Mouse (Mus musculus): ENCODE results near the gene Upk1b. TPM values are rescaled to one million over a fixed set of nuclear protein-coding genes. Genes with fewer than 3 reads are reported as not detected.

Upk1b gene
- polyA plus RNA-seq, 1 experiment from 2014 or later = 19.7 TPM

DNA sequence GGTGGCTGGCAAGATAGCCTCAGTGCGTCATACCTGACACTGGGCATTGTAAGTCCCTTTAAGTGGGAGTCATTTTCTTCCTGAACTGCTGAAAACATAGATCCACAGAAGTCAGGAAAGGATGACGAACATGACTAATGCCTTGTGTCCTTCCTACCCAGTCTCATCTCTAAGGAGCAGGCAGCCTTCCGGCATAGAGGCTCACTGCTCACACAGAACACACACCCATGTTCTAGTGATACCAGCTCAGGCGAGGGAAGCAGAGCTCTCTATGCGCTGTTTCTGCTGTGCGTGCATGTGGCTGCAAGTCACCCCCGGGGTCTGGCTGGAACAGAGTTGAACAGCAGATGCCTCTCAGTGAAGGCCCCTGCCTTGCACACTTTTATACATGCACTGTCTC, 14.8 kb downstream of the Upk1b start:
- Histone ChIP-seq H3K27me3 (ENCODE audit: control insufficient read depth, insufficient read depth, low read length) (no peaks in the 10 kb centered on the region), H3K9me3 (ENCODE audit: control insufficient read depth, low read depth, low read length) (no peaks in the 10 kb centered on the region), H3K27ac (ENCODE audit: low read length) (no peak overlapping the region), H3K9ac (replicated peaks; ENCODE audit: low read depth, low read length) (no peak overlapping the region), H3K4me2 (replicated peaks; ENCODE audit: low read depth, low read length) (no peak overlapping the region), H3K4me3 (ENCODE audit: low read depth, low read length) (no peak overlapping the region), H3K4me1 (ENCODE audit: control insufficient read depth, insufficient read depth, low read length) (no peaks in the 10 kb centered on the region), H3K36me3 (ENCODE audit: control insufficient read depth, insufficient read depth, low read length) (no peaks in the 10 kb centered on the region)
- 76% methylated on average over 7 of the region's 7 CpGs for WGBS
- no peak for ATAC-seq (ENCODE audit: insufficient number of reproducible peaks, insufficient read depth, low FRiP score, low read depth)

DNA sequence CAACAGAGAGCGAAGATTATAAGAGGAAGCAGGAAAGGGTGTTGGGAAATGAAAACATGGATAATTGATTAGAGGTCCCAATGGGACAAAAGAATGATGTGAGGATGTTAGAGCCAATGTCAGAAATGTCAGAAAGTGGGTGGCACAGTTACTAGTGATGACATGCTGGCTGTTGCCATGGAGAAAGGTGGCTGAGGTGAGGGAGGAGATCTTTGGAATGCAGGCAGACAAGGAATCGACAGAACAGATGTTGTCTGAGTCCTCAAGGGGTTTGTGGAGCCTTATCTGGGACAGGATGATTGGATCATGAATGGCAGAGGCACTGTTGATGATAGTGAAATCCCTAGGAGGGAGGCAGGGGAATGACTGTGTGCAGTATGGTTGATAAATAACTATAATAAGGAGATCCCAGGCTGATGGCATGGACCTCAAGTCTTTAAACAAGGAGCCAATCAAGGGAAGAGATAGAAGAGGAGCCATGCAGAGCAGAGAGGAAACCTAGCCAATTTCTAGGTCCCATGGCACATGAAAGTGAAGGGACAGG, 17.5 kb downstream of the Upk1b start:
- 47% methylated on average over 2 of the region's 2 CpGs for WGBS
- H3K4me3 ChIP-seq (ENCODE audit: low read depth, low read length) = no peak overlapping the region
- no peak overlapping the region for H3K4me2 ChIP-seq (replicated peaks; ENCODE audit: low read depth, low read length)
- H3K36me3 ChIP-seq (ENCODE audit: control insufficient read depth, insufficient read depth, low read length) = no peaks in the 10 kb centered on the region
- no peaks in the 10 kb centered on the region for H3K4me1 ChIP-seq (ENCODE audit: control insufficient read depth, insufficient read depth, low read length)
- H3K27ac ChIP-seq (ENCODE audit: low read length) = no peak overlapping the region
- ATAC-seq (ENCODE audit: insufficient number of reproducible peaks, insufficient read depth, low FRiP score, low read depth) = no peak
- no peaks in the 10 kb centered on the region for H3K27me3 ChIP-seq (ENCODE audit: control insufficient read depth, insufficient read depth, low read length)
- H3K9me3 ChIP-seq (ENCODE audit: control insufficient read depth, low read depth, low read length) = no peaks in the 10 kb centered on the region
- no peak overlapping the region for H3K9ac ChIP-seq (replicated peaks; ENCODE audit: low read depth, low read length)

DNA sequence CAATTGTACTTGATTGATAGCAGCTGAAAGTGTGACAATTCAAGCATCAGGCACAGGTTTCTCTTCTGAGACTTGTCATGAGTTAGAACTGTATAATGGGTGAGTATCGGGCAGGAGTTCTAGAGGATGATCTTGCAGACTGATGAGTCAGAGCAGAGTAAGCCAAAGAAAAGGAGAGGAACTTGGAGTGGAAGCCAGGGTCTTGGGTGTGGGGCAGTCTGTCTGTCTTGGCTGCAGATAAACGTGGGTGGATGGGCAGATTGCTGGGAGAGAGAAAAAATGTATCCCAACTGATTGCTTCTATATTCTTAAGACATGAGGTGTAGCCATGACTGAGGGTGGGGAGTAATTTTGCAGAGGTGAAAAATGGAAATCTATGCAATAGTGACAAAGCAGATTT, 18.2 kb downstream of the Upk1b start:
- no peak overlapping the region for H3K9ac ChIP-seq (replicated peaks; ENCODE audit: low read depth, low read length)
- no peaks in the 10 kb centered on the region for H3K36me3 ChIP-seq (ENCODE audit: control insufficient read depth, insufficient read depth, low read length)
- H3K4me2 ChIP-seq (replicated peaks; ENCODE audit: low read depth, low read length) = no peak overlapping the region
- no peak overlapping the region for H3K4me3 ChIP-seq (ENCODE audit: low read depth, low read length)
- no peaks in the 10 kb centered on the region for H3K9me3 ChIP-seq (ENCODE audit: control insufficient read depth, low read depth, low read length)
- H3K27me3 ChIP-seq (ENCODE audit: control insufficient read depth, insufficient read depth, low read length) = no peaks in the 10 kb centered on the region
- H3K27ac ChIP-seq (ENCODE audit: low read length) = no peak overlapping the region
- WGBS = 58% methylated on average over 2 of the region's 2 CpGs
- no peaks in the 10 kb centered on the region for H3K4me1 ChIP-seq (ENCODE audit: control insufficient read depth, insufficient read depth, low read length)
- ATAC-seq (ENCODE audit: insufficient number of reproducible peaks, insufficient read depth, low FRiP score, low read depth) = no peak

DNA sequence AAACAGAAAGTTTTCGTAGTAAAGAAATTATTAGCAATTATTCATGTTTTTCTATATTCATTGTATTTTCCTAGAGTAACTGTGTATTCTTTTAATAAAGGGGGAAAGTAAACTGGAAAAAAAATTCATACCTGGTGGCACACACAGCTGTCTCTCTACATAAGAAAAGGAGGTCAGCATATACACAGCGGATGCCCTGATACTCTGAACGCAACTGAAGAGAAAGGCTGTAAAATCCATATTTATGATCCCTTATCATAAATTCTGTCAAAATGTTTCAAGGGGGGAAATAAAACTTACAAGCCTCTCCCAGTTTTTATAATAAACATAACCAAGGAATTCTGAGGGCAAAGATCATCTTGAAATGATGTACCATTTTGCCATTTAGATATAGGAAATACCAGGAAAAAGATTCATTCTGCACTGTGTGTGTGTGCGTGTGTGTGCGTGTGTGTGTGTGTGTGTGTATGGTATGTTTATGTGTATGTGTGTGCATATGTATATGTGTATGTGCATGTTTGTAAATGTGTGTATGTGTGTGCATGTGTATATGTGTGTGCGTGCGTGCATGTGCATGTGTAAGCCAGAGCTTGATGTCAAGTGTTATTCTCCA, 19.1 kb downstream of the Upk1b start:
- no peaks in the 10 kb centered on the region for H3K27me3 ChIP-seq (ENCODE audit: control insufficient read depth, insufficient read depth, low read length)
- ATAC-seq (ENCODE audit: insufficient number of reproducible peaks, insufficient read depth, low FRiP score, low read depth) = no peak
- no peak overlapping the region for H3K9ac ChIP-seq (replicated peaks; ENCODE audit: low read depth, low read length)
- H3K4me3 ChIP-seq (ENCODE audit: low read depth, low read length) = no peak overlapping the region
- 90% methylated on average over 7 of the region's 7 CpGs for WGBS
- no peak overlapping the region for H3K4me2 ChIP-seq (replicated peaks; ENCODE audit: low read depth, low read length)
- no peaks in the 10 kb centered on the region for H3K9me3 ChIP-seq (ENCODE audit: control insufficient read depth, low read depth, low read length)
- H3K4me1 ChIP-seq (ENCODE audit: control insufficient read depth, insufficient read depth, low read length) = no peaks in the 10 kb centered on the region
- no peak overlapping the region for H3K27ac ChIP-seq (ENCODE audit: low read length)
- H3K36me3 ChIP-seq (ENCODE audit: control insufficient read depth, insufficient read depth, low read length) = no peaks in the 10 kb centered on the region

DNA sequence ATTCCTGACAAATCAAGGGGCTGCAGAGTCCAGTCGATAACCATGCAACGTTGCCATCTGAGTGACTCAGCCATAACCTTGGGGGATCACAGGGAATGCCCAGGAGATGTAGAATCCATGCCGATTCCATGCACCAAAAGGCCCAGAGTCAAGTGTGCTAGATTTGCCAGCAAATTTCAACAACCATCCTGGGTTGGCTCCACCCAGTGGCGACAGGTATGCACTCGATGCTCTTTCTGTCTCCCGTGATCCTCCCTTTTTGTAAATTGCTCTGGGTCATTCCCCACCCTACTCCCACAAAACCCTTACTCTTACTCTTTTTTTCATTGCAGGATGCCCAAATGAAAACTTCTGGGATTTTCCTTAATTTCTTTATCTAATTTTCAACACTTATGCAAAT, 23.8 kb downstream of the Upk1b start:
- no peaks in the 10 kb centered on the region; the same call in 1 of the 2 replicates for H3K4me1 ChIP-seq (ENCODE audit: control insufficient read depth, insufficient read depth, low read length)
- no peaks in the 10 kb centered on the region for H3K27me3 ChIP-seq (ENCODE audit: control insufficient read depth, insufficient read depth, low read length)
- H3K9ac ChIP-seq (replicated peaks; ENCODE audit: low read depth, low read length) = no peak overlapping the region
- H3K9me3 ChIP-seq (ENCODE audit: control insufficient read depth, low read depth, low read length) = no peaks in the 10 kb centered on the region
- no peak overlapping the region for H3K4me2 ChIP-seq (replicated peaks; ENCODE audit: low read depth, low read length)
- WGBS = 52% methylated on average over 6 of the region's 6 CpGs
- no peak overlapping the region for H3K4me3 ChIP-seq (ENCODE audit: low read depth, low read length)
- no peaks in the 10 kb centered on the region for H3K36me3 ChIP-seq (ENCODE audit: control insufficient read depth, insufficient read depth, low read length)
- no peak for ATAC-seq (ENCODE audit: insufficient number of reproducible peaks, insufficient read depth, low FRiP score, low read depth)
- no peak overlapping the region for H3K27ac ChIP-seq (ENCODE audit: low read length)

DNA sequence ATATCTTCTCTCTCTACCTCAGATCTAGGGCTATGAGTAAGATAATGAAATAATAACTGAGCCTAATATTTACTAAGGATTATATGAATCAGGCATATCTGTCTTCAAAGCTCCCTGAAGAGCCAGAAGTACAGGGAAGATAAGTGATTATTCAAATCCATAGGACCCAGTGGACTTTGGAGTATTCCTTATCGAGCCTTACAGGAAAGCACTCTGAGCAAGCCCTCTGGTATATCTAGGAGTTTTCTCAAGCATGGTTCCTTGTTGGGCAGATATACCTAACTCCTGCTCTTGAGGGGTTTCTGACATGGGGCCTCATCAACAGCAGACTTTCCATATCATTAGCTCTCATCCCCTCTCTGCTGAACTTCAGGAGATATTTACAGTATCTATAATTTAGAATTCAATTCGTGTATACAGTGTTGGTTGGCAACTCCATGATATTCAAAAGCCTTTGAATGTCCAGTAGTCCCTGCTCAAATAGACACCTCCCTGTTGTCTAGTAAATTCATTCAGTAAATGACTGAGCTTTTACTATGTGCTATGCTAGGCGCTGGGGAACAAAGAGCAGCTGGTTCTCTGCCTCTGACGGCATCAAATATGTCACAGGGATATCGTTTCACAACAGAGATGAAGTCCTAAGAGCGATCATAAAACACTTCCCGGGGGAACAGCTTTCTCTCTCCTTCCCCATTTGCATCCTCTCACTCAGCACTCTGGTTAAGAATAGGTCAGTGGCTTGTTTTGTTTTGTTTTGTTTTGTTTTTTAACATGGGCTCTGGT, 25.0 kb downstream of the Upk1b start:
- Histone ChIP-seq H3K4me1 (ENCODE audit: control insufficient read depth, insufficient read depth, low read length) (no peaks in the 10 kb centered on the region; the same call in 1 of the 2 replicates), H3K27me3 (ENCODE audit: control insufficient read depth, insufficient read depth, low read length) (no peaks in the 10 kb centered on the region), H3K9me3 (ENCODE audit: control insufficient read depth, low read depth, low read length) (no peaks in the 10 kb centered on the region), H3K4me3 (ENCODE audit: low read depth, low read length) (no peak overlapping the region), H3K9ac (replicated peaks; ENCODE audit: low read depth, low read length) (no peak overlapping the region), H3K4me2 (replicated peaks; ENCODE audit: low read depth, low read length) (no peak overlapping the region), H3K36me3 (ENCODE audit: control insufficient read depth, insufficient read depth, low read length) (no peaks in the 10 kb centered on the region), H3K27ac (ENCODE audit: low read length) (no peak overlapping the region)
- WGBS = 60% methylated on average over 7 of the region's 7 CpGs
- no peak for ATAC-seq (ENCODE audit: insufficient number of reproducible peaks, insufficient read depth, low FRiP score, low read depth)

DNA sequence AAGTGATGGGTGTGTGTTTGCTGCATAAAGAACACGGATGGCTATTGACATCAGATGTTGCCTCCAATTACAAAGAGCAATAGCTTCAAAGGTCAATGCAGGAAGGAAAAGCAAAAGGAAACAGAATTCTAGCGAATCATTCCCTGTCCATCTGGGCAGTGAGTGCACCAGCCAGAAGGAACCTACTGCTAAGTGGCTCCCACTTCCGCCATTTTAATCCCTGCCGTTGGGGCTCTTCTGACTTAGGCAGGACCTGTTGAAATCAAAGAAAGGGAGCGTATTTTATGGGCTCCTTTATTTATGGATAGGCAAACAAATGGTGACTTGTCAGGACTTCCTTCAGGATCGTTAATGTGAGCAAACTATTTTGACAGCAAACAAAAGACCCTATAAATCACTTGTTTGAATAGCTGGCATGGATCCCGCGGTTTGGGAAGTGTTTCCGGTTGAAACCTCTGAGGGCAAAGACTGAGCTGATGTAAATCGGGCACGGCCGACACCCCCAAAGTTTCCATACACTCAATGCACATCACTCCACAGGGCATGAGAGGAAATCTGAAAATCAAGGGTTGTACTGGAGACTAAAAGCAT, 27.1 kb downstream of the Upk1b start:
- Histone ChIP-seq H3K36me3 (ENCODE audit: control insufficient read depth, insufficient read depth, low read length) (peaks cover 6% of the 10 kb centered on the region), H3K27me3 (ENCODE audit: control insufficient read depth, insufficient read depth, low read length) (no peaks in the 10 kb centered on the region), H3K4me1 (ENCODE audit: control insufficient read depth, insufficient read depth, low read length) (no peaks in the 10 kb centered on the region; the same call in 1 of the 2 replicates), H3K4me3 (ENCODE audit: low read depth, low read length) (no peak overlapping the region), H3K27ac (ENCODE audit: low read length) (no peak overlapping the region), H3K9ac (replicated peaks; ENCODE audit: low read depth, low read length) (no peak overlapping the region), H3K4me2 (replicated peaks; ENCODE audit: low read depth, low read length) (no peak overlapping the region), H3K9me3 (ENCODE audit: control insufficient read depth, low read depth, low read length) (no peaks in the 10 kb centered on the region)
- no peak for ATAC-seq (ENCODE audit: insufficient number of reproducible peaks, insufficient read depth, low FRiP score, low read depth)
- WGBS = 42% methylated on average over 12 of the region's 12 CpGs

DNA sequence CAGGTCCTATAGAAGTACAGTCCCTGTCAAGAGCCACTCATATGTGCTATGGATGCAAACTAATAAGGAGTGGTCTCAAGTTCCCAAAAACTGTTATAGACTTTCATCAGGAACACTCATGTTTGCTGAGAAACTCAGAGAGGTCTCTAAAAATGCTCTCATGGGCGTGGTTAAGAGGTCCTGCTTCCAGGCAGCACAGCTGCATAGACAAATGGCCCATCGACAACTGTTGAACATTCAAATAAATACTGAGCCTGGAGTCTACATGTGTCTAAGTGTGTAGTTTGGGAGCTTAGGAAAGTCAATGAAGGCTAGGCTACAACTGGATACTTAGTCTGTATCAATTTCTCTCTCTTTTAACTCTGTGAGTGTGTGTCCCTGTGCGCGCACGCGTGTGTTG, 29.0 kb downstream of the Upk1b start:
- 92% methylated on average over 6 of the region's 6 CpGs for WGBS
- no peak overlapping the region for H3K4me2 ChIP-seq (replicated peaks; ENCODE audit: low read depth, low read length)
- H3K9ac ChIP-seq (replicated peaks; ENCODE audit: low read depth, low read length) = no peak overlapping the region
- peaks cover 10% of the 10 kb centered on the region for H3K36me3 ChIP-seq (ENCODE audit: control insufficient read depth, insufficient read depth, low read length)
- H3K9me3 ChIP-seq (ENCODE audit: control insufficient read depth, low read depth, low read length) = no peaks in the 10 kb centered on the region
- no peaks in the 10 kb centered on the region for H3K27me3 ChIP-seq (ENCODE audit: control insufficient read depth, insufficient read depth, low read length)
- no peak overlapping the region for H3K27ac ChIP-seq (ENCODE audit: low read length)
- H3K4me1 ChIP-seq (ENCODE audit: control insufficient read depth, insufficient read depth, low read length) = no peaks in the 10 kb centered on the region; the same call in 1 of the 2 replicates
- ATAC-seq (ENCODE audit: insufficient number of reproducible peaks, insufficient read depth, low FRiP score, low read depth) = no peak
- no peak overlapping the region for H3K4me3 ChIP-seq (ENCODE audit: low read depth, low read length)

All from stomach, embryonic 14.5 days (tissue).